Mouse (Mus musculus) liver, embryonic 16.5 days (tissue): ENCODE data around the gene Lrrc28. TPM values are rescaled to one million over a fixed set of nuclear protein-coding genes. Genes with fewer than 3 reads are reported as not detected.

Source experiments
- ATAC-seq: fragments of 200-750 bp; cut with Nextera tagmentation; 2 replicates; pipeline ENCODE4 v1.8.0; 2017; ENCODE audit warnings: low read depth, mild to moderate bottlenecking, moderate number of reproducible peaks, moderate library complexity
- H3K27ac ChIP-seq: fragments of 300-500 bp; sonication (generic); 2 replicates; pipeline ENCODE4 v1.5.1; 2014; ENCODE audit warnings: mild to moderate bottlenecking, low read length
- H3K27me3 ChIP-seq: fragments of 300-500 bp; sonication (generic); 2 replicates; pipeline ENCODE4 v1.6.1; 2014; ENCODE audit warnings: low read depth, low read length, mixed read lengths; ENCODE audit not compliant: control insufficient read depth, insufficient read depth
- H3K36me3 ChIP-seq: fragments of 300-500 bp; sonication (generic); 2 replicates; pipeline ENCODE4 v1.6.1; 2014; ENCODE audit warnings: mild to moderate bottlenecking; ENCODE audit not compliant: control insufficient read depth, insufficient read depth
- H3K4me1 ChIP-seq: fragments of 300-500 bp; sonication (generic); 2 replicates; pipeline ENCODE4 v1.6.1; 2014; ENCODE audit warnings: low read depth, low read length, mixed read lengths; ENCODE audit not compliant: control insufficient read depth
- H3K4me2 ChIP-seq: fragments of 300-500 bp; sonication (generic); 2 replicates; pipeline ENCODE4 v1.6.1; 2014; ENCODE audit warnings: low read depth, low read length, mixed read lengths
- H3K4me3 ChIP-seq: fragments of 300-500 bp; sonication (generic); 2 replicates; pipeline ENCODE4 v1.5.1; 2014; ENCODE audit warnings: low read depth, mild to moderate bottlenecking, low read length
- H3K9ac ChIP-seq: fragments of 300-500 bp; sonication (generic); 2 replicates; pipeline ENCODE4 v1.6.1; 2014; ENCODE audit warnings: low read depth, low read length
- H3K9me3 ChIP-seq: fragments of 300-500 bp; sonication (generic); replicated peaks from 2 replicates; pipeline ENCODE4 v1.6.1; 2016; ENCODE audit warnings: low read length; ENCODE audit not compliant: control insufficient read depth
- WGBS: fragments of 180-500 bp; shearing (Covaris S2); extraction: QIAGEN DNeasy Blood & Tissue Kit; methylation state at CpG from one replicate; pipeline ENCODE4 v1.1.7; 2014; ENCODE audit not compliant: insufficient replicate concordance; 5-methylcytosine and 5-hydroxymethylcytosine counted together
- polyA plus RNA-seq: library from polyadenylated mRNA; unstranded; fragments of >200 nt; fragmentation: Nextera tagmentation; extraction: Ambion mirVana; gene quantifications from 2 replicates; pipeline ENCODE4 v1.2.1, GENCODE M21; 2015

Gene Lrrc28
- polyA plus RNA-seq, 1 experiment from 2014 or later = 5.3 TPM

- Histone ChIP-seq H3K4me1 (no peaks in the 10 kb centered on the region), H3K27ac (no peak overlapping the region), H3K9me3 (no peaks in the 10 kb centered on the region), H3K27me3 (no peaks in the 10 kb centered on the region), H3K4me3 (no peak overlapping the region), H3K4me2 (no peak overlapping the region), H3K9ac (no peak overlapping the region), H3K36me3 (no peaks in the 10 kb centered on the region)
- WGBS = 72% methylated on average over 6 of the region's 6 CpGs
- no peak for ATAC-seq
Measured at GRCm38 (mm10) chr7:67543641-67544040, 101.4 kb downstream of the Lrrc28 start.

DNA sequence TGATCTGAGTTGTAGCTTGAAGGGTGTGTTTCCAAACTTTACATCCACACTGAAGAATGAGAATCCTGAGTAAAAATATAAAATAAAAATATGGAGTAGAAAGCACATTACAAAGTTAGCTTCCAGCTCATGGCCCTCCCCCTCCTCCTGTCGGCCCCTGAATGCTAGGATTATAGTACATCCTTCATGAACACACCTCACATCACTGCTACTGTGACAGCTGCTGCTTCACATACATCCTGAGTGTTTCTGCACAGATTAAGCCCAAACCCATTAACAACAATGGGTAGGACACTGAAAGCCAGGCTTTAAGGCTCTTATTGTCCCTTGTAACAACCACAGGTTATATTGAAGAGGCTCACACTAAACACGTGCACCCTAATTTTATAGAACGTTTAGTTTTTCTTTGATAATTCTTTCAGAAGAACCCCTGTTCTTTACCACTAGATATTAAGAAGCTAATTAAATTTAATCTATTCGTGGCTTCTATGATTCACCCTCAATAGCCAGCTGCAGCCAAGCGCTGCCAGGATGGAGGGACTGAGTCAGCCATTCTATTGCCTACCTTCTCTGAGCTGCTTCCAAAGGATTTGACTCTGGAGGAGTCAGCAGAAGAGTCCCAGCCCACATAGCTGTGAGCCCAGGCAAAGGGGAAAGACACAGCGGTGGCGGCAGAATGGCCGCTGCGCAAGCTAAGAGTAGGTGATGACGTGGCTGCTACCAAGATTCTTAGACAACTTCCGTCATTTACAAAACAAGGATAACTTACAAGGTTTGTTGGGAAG, 108.3 kb downstream of the Lrrc28 start:
- WGBS = 79% methylated on average over 11 of the region's 11 CpGs
- no peaks in the 10 kb centered on the region for H3K36me3 ChIP-seq
- no peak overlapping the region for H3K9ac ChIP-seq
- no peak overlapping the region for H3K27ac ChIP-seq
- ATAC-seq = no peak
- no peaks in the 10 kb centered on the region for H3K27me3 ChIP-seq
- H3K4me3 ChIP-seq = no peak overlapping the region
- H3K4me2 ChIP-seq = no peak overlapping the region
- no peaks in the 10 kb centered on the region for H3K4me1 ChIP-seq
- no peaks in the 10 kb centered on the region for H3K9me3 ChIP-seq

- WGBS = 55% methylated on average over 4 of the region's 4 CpGs
- Histone ChIP-seq H3K4me1 (no peaks in the 10 kb centered on the region), H3K4me3 (no peak overlapping the region), H3K27me3 (no peaks in the 10 kb centered on the region), H3K27ac (no peak overlapping the region), H3K9ac (no peak overlapping the region), H3K4me2 (no peak overlapping the region), H3K36me3 (no peaks in the 10 kb centered on the region), H3K9me3 (no peaks in the 10 kb centered on the region)
- no peak for ATAC-seq
Measured at GRCm38 (mm10) chr7:67535941-67536340, 109.1 kb downstream of the Lrrc28 start.

DNA sequence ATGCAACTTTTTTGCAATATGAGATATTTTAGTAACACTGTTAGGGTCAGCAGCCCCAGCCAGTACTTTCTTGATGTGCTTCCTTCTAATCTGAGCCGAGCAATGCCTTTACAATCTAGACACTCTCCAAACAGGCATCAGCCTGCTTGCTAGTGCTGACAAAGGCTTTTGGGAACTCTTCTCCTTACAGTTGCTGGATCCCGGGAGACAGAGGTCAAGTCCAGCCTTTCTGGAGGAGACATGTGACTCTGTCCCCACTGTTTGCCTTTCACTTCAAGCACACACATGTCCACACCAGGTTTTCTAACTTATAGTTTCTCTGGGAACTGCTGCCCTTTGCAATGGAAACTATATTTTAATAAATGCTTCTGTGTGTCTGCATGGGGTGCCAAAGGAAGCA, 114.1 kb downstream of the Lrrc28 start:
- Histone ChIP-seq H3K9me3 (no peaks in the 10 kb centered on the region), H3K27ac (no peak overlapping the region), H3K36me3 (no peaks in the 10 kb centered on the region), H3K4me1 (no peaks in the 10 kb centered on the region; the same call in none of the 2 replicates), H3K4me2 (no peak overlapping the region), H3K4me3 (no peak overlapping the region), H3K27me3 (no peaks in the 10 kb centered on the region), H3K9ac (no peak overlapping the region)
- no peak for ATAC-seq
- WGBS = 62% methylated on average over 2 of the region's 2 CpGs

GRCm38 (mm10) chr7:67529381-67529780, 115.7 kb downstream of the Lrrc28 start:
- no peak for ATAC-seq
- Histone ChIP-seq H3K4me2 (no peak overlapping the region), H3K4me3 (no peak overlapping the region), H3K9ac (no peak overlapping the region), H3K27ac (no peak overlapping the region), H3K27me3 (no peaks in the 10 kb centered on the region), H3K4me1 (no peaks in the 10 kb centered on the region; the same call in none of the 2 replicates), H3K36me3 (no peaks in the 10 kb centered on the region), H3K9me3 (no peaks in the 10 kb centered on the region)
- 69% methylated on average over 6 of the region's 6 CpGs for WGBS

DNA sequence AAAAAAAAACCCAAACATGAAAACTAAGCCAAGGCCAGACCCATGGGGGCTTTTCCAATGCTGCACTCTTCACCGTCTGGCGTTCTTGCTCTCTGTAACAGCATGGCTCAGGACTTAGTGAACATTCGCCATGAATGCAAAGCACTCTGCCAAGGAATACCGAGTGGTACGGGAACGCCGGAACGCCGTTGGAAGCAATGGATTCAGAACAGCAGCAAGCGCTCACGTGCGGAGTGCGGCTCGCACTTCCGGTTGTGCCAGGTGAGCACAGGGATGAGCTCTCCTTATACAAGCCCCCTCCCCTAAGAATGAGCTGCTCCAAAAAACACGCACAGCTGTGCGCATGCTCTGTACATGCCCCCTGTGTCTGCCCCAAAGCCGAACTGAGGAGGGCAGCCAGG, 116.2 kb downstream of the Lrrc28 start:
- H3K4me2 ChIP-seq = no peak overlapping the region
- no peak overlapping the region for H3K9ac ChIP-seq
- H3K9me3 ChIP-seq = no peaks in the 10 kb centered on the region
- H3K4me1 ChIP-seq = no peaks in the 10 kb centered on the region; the same call in none of the 2 replicates
- no peak overlapping the region for H3K27ac ChIP-seq
- ATAC-seq = no peak
- 80% methylated on average over 18 of the region's 18 CpGs for WGBS
- no peaks in the 10 kb centered on the region for H3K36me3 ChIP-seq
- H3K27me3 ChIP-seq = no peaks in the 10 kb centered on the region
- H3K4me3 ChIP-seq = no peak overlapping the region

DNA sequence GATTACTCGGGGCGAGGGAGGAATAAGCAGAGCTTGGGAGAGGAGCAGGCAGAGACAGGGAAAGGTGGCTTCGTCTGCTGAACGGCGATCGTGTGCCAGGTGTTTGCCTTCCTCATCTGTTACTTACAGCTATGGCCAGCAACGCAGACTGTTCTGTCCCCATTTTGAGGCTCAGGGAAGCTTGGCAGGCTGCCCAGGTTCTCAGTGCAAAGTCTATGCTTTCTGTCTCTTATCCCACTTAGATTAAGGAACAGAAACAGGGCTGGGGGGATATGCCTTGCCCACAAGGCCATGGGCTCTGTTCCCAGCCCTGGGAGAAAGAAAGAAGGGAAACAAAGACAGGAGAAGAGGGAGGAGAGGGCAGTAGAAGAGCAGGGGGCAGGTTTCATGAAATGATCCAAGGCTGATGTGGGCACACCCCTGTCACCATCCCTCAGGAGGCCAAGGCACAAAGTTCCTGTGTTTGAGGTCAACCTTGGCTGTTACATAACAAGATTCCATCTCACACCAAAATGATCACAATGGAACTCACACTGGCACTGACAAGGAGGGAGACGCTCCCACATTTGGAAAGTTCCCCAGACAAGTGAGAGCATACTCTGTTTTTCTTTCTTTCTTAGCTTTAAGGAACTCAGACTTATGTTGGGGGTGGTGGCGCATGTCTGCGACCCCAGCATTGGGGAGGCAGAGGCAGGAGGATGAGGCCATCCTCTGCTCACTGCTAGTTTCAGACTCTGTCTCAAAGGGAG, 116.8 kb downstream of the Lrrc28 start:
- Histone ChIP-seq H3K4me1 (no peaks in the 10 kb centered on the region; the same call in none of the 2 replicates), H3K27me3 (no peaks in the 10 kb centered on the region), H3K27ac (peak overlapping the region; percentile 20; the same call in 1 of the 2 replicates), H3K4me3 (no peak overlapping the region), H3K9ac (no peak overlapping the region), H3K36me3 (no peaks in the 10 kb centered on the region), H3K4me2 (no peak overlapping the region), H3K9me3 (no peaks in the 10 kb centered on the region)
- WGBS = 65% methylated on average over 10 of the region's 10 CpGs
- peak; percentile 69 for ATAC-seq

GRCm38 (mm10) chr7:67525886-67526580, 119.0 kb downstream of the Lrrc28 start:
- no peak for ATAC-seq
- Histone ChIP-seq H3K36me3 (no peaks in the 10 kb centered on the region), H3K4me1 (no peaks in the 10 kb centered on the region; the same call in none of the 2 replicates), H3K4me3 (no peak overlapping the region), H3K27ac (no peak overlapping the region), H3K9ac (no peak overlapping the region), H3K9me3 (no peaks in the 10 kb centered on the region), H3K4me2 (no peak overlapping the region), H3K27me3 (no peaks in the 10 kb centered on the region)
- WGBS = 67% methylated on average over 3 of the region's 3 CpGs
